Mouse (Mus musculus) heart, adult 18-20 months (tissue): ENCODE data around the gene Slc15a3. TPM values are rescaled to one million over a fixed set of nuclear protein-coding genes. Genes with fewer than 3 reads are reported as not detected.

Experiments
- DNase-seq, 2 experiments: peaks; one replicate each; pipeline ENCODE4 v3.0.0; 2021 to 2022; ENCODE audit warnings: mixed read lengths in 1 of 2
- long read RNA-seq, 2 experiments: library from polyadenylated mRNA; stranded (forward); transcript quantifications; one replicate each; pipeline ENCODE4 v2.0.0; 2021
- total RNA-seq, 2 experiments: library from RNA; stranded (reverse); gene quantifications; 2 replicates each; pipeline ENCODE4 v1.2.3; 2021

Slc15a3 gene
- 1 to 10 TPM; 2.1 TPM for total RNA-seq
- long read RNA-seq, experiment 1: 0 reads
- long read RNA-seq, experiment 2: 0 reads

DNA sequence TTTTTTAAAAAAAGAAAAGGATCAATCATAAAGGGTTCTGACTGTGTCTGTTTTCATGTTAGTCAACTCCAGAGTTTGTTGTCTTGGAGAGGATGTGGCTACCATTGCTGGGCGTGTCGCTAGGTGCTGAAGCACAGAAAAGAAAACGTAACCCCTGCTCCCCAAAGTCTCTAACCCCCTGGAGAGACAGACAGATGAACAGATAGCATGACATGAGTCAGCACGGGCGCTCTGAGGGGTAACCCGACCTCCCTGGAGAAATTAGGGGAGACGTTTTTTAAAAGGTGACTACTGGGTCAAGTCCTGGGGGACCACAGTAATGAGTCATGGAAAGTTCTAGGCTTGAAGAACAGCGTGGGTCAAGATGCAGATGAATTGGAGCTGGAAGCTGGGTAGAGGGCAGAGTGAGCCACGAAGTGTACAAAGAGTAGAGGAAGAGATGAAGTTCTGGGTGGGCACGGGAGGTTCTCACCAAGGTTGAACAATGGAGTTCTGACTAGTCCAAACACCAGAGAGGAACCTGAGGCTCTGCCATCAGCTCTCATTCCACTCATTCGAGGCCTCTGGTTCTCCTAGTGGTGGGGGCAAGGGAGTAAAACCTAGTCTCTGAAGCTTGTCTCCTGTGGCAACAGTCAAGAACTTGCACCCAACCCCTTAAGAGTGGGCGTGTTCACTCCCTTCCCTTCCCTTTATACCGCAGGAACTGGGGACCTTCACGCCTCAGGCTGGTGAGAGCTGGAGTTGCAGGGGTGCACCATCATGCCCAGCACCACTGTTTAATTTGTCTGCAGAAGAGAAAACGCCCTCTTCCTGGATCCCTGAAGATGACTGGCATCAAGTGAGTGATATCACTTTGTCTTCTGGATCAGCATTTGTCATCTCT is at the start of gene Slc15a3:
Gene Slc15a3 (plus strand): TSS at position 718 of the 883 bp plus-strand sequence.
- no peak for DNase-seq

DNA sequence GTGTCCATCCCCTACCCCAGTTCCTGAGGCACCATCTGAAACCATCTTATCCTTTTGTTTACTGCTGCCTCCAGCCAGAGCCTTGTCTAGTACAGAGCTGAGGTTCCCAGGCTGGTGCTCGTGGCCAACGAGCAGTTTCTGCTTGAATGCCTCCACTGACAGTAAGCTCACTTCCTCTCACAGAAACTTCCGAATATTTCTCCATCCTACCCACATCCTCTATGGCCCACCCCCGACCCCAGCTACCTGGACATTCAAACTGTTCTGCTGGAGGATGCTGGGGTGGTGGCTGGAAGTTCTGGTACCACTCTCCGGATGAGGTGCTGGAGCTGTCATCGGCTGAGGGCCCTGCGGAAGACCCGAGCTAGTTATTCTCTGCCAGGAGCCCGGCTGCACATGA is 49.2 kb upstream of the Slc15a3 start:
- DNase-seq: no peak

DNA sequence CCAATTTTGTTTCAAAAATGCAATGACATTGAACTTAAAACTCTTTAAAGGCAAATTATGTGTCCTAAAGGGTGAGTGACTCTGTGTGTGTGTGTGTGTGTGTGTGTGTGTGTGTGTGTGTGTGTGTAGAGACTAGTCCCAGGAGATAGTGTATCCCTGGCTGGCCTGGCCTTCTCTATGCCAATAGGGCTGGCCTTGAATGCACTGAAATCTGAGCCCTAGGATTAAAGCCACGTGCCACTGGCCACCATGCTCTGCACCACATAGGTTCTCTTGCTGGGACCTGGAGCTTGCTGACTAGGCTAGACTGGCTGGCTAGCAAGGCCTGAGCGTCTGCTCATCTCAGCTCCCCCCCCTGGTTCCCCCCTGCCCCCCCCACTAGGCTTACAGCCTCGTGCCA is 46.5 kb upstream of the Slc15a3 start:
- no peak for DNase-seq

DNA sequence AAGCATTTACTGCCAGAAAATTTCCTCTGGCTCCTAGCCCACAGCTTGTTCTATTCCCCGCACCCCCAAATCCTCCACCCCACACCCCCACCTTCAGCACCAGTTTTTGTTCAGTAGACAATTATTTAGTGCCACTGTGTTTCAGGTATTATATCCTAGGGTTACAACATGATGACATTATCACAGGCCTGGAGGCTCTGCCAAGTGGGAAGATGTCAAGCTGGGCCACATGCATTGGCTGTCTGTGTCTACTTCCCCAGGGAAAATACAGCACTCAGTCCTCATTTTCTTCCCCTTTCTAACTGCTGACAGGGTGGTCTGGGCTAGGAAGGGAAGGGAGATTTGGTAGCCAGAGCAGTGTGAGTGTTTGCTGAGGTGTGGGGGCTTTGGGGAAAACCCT is 44.6 kb upstream of the Slc15a3 start:
- DNase-seq: no peak

DNA sequence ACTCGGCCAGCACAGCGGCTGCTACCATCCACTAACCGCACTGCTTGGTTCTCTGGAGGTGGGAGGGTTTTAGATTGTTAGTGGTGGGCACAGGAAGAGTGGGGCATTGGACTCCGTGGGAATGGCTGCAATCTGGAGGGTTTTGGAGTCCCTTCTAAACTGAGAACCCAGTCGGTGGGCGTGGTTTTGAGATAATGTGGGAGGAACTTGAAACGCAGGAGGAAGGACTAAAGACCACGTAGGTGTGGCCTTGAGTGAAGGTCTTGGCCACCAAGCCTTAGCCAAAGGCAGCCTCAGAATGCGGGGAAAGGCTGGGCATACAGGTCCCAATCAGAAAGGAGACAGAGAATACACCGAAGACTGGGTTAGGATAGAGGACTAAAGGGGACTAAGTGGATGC is 41.0 kb upstream of the Slc15a3 start:
- no peak for DNase-seq

DNA sequence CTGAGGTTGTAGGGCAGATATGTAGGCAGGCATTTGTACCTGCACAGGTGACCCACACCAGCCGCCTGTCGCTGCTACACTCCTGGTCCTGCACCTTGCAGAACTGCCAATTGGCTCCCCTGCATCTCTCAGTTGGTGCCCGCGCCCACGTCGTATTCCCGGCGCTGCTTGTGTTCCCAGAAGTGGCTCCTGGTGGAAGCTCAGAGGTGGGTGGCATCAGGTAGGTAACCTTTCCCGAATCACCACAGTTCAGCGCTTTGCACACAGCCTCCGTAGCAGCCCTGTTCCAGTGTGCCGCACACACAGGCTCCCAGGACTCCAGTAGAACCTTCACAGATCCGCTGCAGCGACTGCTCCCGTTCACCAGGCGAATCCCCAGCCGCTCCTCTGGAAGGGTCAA is 40.4 kb upstream of the Slc15a3 start:
- no peak for DNase-seq

DNA sequence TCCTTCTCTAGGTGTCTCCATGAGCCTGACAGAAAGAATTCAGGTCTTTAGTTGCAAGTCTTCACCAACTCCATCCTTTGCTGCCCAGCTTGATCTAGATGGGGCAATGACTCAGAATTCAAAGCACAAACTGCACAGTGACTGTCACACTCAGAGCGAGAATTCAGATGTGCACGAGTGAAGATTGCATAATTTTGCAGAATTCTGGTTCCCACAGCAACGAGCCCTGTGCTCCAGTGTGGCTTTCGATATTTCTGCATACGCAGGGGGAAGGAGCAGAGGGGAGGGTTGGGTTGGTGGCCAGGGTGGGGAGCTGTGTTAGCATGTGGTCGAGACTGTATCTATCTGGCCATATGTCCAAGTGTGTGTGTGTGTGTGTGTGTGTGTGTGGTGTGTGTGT is 38.5 kb upstream of the Slc15a3 start:
- DNase-seq: no peak

DNA sequence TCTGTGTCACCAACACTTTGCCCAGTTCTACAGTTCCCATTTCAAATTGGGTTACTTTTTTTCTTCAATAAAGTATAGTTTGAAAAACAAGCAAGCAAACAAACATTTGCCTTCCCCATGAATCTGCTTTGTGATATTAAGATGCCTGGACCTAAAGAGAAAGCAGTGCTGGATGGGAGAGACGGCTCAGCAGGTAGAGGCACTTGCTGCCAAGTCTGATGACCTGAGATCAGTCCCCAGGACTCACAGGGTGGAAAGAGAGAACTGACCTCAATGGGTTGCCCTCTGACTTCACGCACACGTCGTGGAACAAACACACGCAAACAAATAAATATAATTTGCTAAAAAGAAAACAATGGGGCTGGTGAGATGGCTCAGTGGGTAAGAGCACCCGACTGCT is 37.6 kb upstream of the Slc15a3 start:
- DNase-seq: no peak

DNA sequence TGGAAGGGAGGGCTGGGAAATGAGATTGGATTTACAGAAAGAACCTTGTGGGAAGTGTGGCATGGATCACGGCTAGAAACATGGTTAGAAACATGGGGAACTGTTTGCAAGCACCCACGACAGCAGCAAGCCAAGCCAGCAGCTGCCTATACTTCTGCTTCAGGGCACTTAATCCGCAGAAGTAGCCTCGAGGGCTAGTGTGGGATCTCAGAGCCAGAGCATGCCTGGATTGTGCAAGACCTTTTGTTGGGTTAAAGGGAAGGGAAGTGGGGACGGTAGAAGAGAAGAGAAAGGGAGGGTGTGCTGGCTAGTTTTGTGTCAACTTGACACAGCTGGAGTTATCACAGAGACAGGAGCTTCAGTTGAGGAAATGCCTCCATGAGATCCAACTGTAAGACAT is 35.8 kb upstream of the Slc15a3 start:
- DNase-seq: no peak

DNA sequence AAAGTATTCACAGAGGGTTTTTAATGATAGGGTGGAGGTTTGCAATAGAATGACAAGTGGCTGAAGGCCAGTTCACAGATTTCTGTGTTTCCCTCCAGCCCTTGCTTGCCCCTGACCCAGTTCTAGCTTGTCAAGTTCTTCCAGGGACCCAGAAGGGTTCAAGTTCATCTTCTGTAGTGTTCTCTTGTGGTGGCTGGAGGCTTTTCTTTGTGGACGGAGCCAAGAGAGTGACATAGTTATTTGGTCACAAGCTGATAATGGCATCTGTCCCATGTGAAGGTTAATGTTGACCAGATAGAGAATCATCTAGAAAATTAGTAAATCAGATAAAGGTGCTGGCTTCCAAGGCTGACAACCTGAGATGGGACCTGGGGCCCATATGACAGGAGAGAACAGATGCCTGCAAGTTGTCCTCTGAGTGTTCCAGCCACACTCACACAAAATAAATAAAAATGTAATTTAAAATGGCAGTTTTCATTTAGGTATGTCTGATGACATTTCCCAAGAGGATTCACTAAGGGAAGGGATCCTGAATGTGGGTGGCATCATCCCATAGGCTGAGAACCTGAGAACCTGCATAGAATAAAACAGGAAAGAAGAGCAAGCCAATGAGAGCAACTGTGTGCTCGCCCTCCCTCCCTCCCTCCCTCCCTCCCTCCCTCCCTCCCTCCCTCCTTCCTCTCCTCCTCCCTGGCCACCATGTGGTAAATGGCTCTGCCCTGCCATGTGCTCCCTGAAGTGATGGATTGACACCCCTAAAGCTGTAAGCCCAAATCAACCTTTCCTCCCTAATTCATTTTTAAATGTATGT is 34.5 kb upstream of the Slc15a3 start:
- no peak for DNase-seq

DNA sequence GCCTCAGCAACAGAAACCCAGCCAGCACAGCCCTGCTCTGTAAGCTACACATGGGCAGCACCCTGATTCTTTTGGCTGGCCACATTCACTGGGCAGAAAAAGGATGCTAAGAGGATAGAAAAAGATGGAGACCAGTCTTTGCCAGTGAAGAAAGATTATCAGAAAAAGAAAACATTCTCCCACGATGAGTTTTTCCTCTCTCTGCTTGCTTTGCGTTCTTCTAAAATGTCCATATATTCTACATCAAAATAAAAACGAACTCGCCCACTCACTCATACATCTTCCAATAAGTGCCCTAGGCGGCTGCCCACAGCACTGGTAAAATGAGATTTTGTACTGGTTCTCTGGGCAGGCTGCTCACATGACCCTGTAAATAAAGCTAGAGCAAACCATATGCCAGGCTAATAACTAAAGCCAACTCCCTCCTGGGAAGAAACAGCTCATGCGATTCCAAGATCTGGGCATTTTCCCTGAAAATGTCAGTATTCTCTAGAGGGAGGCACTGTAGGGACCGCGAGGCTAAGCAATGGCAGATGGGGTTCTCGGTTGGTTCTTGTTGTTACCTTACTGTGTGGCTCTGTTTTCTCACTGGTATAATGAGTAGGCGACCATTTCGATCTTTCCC is 33.8 kb upstream of the Slc15a3 start:
- no peak for DNase-seq

DNA sequence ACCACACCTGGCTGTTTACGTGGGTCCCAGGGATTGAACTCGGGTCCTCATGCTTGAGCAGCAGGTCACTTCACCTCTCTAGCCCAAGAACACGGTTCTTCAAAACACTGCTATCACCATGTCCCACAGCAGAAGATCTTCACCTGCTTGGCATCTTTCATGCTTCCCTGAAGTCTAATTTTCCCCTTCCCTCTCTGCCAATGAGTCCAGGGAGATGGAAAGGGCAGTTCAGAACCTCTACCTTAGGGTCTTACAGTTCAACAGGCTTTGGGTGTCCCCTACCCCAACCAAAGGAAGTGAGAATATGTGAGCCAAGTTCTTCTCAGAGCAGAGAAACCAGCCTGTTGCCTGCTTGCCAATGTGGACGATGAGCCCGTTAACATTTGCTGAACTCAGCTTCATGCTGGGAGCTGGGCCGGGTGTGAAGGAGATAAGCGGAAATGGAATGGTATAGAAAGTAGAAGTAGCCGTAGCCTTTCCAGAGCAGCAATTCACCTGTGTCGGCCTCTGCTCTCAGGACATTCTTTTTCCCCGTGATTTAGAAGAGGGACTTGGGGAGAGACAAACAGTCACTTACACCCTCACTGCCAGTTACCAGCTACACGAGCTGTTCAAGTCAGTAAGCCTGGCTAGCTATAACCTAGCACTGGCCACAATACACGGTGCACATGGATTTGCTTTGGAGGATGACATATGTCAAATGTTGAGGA is 30.8 kb upstream of the Slc15a3 start:
- DNase-seq: no peak

DNA sequence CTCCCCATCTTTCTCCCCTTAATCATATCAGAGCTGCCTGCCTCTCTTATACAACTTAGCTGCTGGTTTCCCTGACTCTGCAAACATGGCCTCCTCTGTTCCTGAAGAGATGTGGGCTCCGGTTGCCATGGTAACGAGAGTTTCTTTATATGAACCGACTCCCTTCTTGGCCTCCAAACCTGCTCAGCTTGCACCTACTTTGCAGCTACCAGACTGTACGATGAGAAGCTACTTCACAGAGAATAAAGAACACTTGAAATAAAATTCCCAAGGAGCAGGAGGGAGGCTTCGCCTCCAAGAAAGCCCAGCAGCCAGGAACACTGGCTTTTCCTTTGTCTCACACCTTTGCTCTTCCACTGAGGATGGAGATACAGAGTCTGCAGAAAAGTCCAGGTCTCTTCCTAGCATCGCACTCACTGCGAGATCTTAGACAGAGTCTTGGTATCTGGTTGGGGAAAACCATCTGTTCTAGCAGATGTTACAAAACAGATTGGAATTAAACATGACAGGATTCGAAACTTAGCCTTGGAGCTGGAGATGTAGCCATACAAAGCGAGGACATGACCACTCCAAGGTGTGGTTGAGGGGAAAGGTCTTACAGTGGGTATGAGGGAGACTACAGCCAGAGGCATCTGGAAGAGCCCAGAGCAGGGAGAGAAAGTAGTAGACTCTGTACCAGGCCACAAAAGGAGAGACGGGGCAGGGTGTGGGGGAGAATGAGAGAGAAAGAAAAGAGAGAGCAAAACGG is 29.9 kb upstream of the Slc15a3 start:
- no peak for DNase-seq

DNA sequence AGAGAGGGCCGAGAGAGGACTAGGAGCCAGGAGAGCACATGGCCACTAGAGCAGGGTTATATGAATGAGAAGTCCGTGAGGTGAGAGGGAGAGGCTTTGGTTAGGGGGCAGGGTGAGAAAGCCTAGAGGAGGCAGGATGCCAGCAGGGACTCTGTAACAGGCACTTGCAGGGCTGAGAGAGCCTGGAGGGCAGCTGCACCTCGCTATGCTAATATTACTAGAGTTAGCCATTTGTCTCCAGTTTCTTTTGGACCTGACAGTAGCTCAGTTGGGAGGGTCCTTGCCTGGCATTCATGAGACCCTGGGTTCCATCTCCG is 29.4 kb upstream of the Slc15a3 start:
- DNase-seq: no peak

DNA sequence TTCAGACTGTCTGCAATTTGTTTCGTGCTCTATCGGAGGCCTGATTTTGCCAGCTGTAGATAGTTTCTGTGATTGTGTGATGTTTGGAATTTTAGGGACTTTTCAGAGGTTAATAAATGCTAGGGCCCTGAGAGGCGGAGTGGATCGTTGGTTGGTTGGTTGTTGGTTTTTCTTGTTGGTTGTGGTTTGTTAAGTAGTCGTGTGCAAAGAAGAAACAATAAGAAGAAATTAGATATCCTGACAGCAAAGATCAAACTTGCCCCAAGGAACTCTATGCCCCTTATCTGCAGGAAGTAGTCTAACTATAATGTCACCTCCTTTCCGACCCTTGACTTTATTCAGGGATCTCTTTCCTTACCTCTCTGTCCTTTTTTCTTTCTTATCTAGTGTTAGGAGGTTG is 28.1 kb upstream of the Slc15a3 start:
- no peak for DNase-seq

DNA sequence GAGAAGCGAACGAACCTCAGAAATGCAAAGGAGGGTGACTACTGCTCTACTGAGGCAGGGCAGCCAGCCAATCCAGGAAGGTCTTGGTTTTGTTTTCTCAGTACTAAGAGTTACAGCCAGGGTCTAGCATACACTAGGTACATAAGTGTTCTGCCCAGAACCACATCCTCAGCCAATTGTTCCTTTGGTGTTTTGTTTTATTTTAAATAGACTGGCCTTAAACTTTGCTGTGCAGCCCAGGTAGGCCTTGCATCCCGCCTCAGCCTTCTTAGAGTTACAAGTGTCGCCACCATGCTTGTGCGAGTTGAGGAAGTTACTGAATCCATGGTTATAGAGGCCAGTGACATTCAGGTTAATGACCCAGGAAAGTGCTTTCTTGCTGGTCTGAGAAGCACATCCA is 26.5 kb upstream of the Slc15a3 start:
- no peak for DNase-seq

DNA sequence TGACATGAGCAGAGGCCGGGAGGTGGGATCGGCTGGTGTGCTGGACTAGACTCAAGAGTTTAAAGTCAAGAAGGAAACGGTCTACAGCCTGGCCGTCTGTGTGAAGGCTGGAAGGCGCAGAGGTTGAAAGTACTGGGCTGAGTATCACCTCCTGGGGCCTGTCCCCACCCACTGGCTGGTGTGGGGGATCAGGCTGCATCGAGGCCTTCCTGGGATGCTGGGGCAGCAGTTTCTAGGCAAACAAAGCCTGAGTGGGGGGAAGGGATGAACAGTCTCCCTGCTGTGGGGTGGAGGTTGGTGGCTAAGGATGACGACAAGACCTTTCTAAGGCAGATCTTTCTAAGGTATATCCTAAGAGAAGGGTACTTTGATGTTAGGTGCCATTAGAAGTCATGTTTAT is 25.6 kb upstream of the Slc15a3 start:
- DNase-seq: no peak

DNA sequence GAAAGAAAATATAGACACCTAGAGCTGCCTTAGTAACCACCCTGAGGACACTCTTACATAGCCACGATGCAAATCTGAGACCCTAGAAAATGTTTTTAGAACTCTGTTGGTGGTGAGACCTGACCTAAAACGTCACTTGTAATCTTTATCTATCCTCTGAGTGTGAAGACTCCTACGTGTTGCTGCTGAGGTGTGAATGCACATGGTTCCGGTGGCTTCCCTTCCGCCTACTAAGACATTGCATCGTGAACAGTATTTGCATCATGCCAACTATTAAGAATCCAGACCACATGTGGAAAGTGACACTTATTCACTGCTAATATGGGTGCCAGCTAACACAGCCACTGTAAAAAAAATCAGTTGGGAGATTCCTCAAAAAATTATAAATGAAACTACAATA is 23.7 kb upstream of the Slc15a3 start:
- DNase-seq: no peak

DNA sequence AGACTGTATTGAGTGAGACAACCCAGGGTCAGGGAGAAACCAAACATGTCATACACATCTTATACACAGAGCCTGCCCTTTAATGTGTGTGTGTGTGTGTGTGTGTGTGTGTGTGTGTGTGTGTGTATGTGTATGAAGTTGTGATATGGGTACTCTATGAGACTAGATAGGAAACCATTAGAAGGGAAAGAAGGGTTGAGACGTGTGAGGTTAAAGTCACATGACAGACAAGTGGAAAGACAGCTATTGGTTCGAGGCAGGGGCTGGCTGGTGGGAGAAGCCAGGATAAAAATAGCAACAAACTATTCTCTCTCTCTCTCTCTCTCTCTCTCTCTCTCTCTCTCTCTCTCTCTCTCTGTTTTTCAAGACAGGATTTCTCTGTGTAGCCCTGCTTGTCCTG is 23.1 kb upstream of the Slc15a3 start:
- DNase-seq: no peak

DNA sequence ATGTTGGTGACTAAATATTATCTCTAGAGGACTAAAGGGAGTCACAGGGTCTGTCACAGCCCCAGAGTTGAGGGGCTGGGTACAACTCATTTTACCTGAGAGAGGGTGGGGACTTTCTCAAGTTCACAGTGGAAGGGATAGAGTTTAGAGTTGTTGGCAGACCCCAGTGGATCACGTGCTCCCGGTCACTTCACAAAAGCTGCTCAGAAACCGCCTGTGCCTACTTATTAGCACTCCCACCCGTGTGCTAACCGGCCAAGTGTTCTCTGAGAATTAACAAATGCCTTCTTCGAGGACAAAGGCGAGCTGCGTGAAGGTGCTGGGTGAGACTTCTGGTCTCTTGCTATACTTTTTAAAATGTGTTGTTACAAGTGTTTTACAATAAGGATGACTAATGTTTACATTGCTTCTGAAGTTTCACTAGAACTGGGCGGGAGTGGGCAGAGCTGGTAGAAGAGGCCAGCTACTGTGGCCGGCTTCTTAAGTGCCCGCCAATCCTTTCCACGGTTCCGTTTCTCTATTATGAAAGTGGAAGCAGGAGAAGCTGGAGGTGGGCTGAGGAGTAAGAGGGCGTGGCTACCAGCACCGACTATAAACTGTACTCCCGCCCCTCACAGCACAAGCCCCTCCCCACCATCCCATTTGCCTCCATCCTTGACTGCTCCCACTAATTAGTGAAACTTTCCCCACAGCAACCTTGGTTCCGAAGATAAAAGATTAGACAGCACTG is 21.1 kb upstream of the Slc15a3 start:
- DNase-seq: no peak

DNA sequence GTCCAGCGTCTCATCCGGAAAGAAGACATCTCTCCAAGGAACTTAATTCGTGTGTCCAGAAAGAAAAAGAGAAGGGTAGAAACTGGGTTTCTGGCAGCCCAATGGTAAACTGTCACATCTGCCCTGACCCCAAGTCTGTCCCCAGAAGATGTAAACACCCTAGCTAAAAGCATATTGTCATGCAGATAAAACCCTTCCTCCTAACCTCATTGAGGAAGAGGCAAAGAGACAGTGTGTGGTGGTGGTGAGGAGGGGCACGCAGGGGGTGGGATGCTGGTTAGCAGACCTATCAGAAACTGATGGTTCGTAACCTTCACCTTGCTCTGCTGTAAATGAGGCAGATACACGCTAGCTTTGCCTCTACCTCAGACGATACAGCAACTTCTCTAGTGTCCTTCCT is 18.2 kb upstream of the Slc15a3 start:
- no peak for DNase-seq
